Mouse (Mus musculus) left cerebral cortex, postnatal 25 days (tissue): ENCODE results near the gene Adprh. TPM values are rescaled to one million over a fixed set of nuclear protein-coding genes. Genes with fewer than 3 reads are reported as not detected.
A peak's percentile ranks its signal among the peaks of the same experiment; 100 is the strongest.
"Not testable (repeated sequence)": the region's sequence is repeated elsewhere in the genome, so short reads cannot be mapped to it uniquely, and the experiment has no call there.

Experiments used
- DNase-seq, 2 experiments: peaks; one replicate each; pipeline ENCODE4 v3.0.0; 2022; ENCODE audit warnings: low spot score in 2 of 2, mixed read lengths in 1 of 2
- intact Hi-C: fragments of 180-260 bp; cut with DNase I; formaldehyde crosslinking; loops from one replicate; pipeline ENCODE4 v1.15.1; 2025
- total RNA-seq, 2 experiments: library from RNA; stranded (reverse); gene quantifications; 2 replicates each; pipeline ENCODE4 v1.2.3; 2021

Gene Adprh
- total RNA-seq, 2 experiments from 2014 or later, result 58.3 to 61.1 TPM

GRCm38 (mm10) chr16:38446141-38446540, 6.4 kb downstream of the Adprh start:
- DNase-seq, intact Hi-C loops: not testable (repeated sequence)

- intact Hi-C loops, result no loop called here
Observed at GRCm38 (mm10) chr16:38445576-38445975, 6.9 kb downstream of the Adprh start.

GRCm38 (mm10) chr16:38445046-38445445, 7.5 kb downstream of the Adprh start:
- intact Hi-C loops, result no loop called here
- no peak for DNase-seq

More at GRCm38 (mm10) chr16:38445576-38445975, 6.9 kb downstream of the Adprh start:
- DNase-seq, result no peak

- intact Hi-C loops, result no loop called here
- DNase-seq, result no peak
Observed at GRCm38 (mm10) chr16:38443721-38444464, 8.6 kb downstream of the Adprh start.

- no peak for DNase-seq
- intact Hi-C loops, result no loop called here
Observed at GRCm38 (mm10) chr16:38442216-38442615, 10.3 kb downstream of the Adprh start.

GRCm38 (mm10) chr16:38441611-38442010, 10.9 kb downstream of the Adprh start:
- no peak for DNase-seq
- intact Hi-C loops, result no loop called here

GRCm38 (mm10) chr16:38440403-38440802, 12.1 kb downstream of the Adprh start:
- intact Hi-C loops, result no loop called here
- no peak for DNase-seq

- intact Hi-C loops, result loop anchor here (2.0 kb wide), 1 partner anchor 70 kb away; no protein-coding TSS in a partner anchor
- DNase-seq, result peak in 1 of 2 experiments; percentile 64
Observed at GRCm38 (mm10) chr16:38439190-38439589, 13.3 kb downstream of the Adprh start.

GRCm38 (mm10) chr16:38434295-38434795, 18.2 kb downstream of the Adprh start:
- intact Hi-C loops, result no loop called here
- DNase-seq, result no peak

- intact Hi-C loops, result no loop called here
- no peak for DNase-seq
Observed at GRCm38 (mm10) chr16:38433514-38433913, 19.0 kb downstream of the Adprh start.

- intact Hi-C loops, result no loop called here
- DNase-seq, result no peak
Observed at GRCm38 (mm10) chr16:38432498-38433425, 19.7 kb downstream of the Adprh start, which contains the start of gene Pla1a. Pla1a (minus strand) TSS chr16:38433145.

GRCm38 (mm10) chr16:38431446-38432185, 20.9 kb downstream of the Adprh start:
- intact Hi-C loops, result no loop called here
- DNase-seq, result no peak

GRCm38 (mm10) chr16:38425799-38426198, 26.7 kb downstream of the Adprh start:
- no peak for DNase-seq
- intact Hi-C loops, result no loop called here

GRCm38 (mm10) chr16:38425374-38425773, 27.1 kb downstream of the Adprh start:
- intact Hi-C loops, result no loop called here
- no peak for DNase-seq

- intact Hi-C loops, result no loop called here
- no peak for DNase-seq
Observed at GRCm38 (mm10) chr16:38414953-38415352, 37.5 kb downstream of the Adprh start.

- intact Hi-C loops, result no loop called here
- DNase-seq, result no peak
Observed at GRCm38 (mm10) chr16:38408416-38408815, 44.1 kb downstream of the Adprh start.

- DNase-seq, result no peak
Observed at GRCm38 (mm10) chr16:38407584-38407983, 44.9 kb downstream of the Adprh start.

GRCm38 (mm10) chr16:38406708-38407107, 45.8 kb downstream of the Adprh start:
- intact Hi-C loops, result no loop called here
- no peak for DNase-seq

More at GRCm38 (mm10) chr16:38407584-38407983, 44.9 kb downstream of the Adprh start:
- intact Hi-C loops, result no loop called here

- intact Hi-C loops, result no loop called here
- no peak for DNase-seq
Observed at GRCm38 (mm10) chr16:38406293-38406692, 46.2 kb downstream of the Adprh start.

GRCm38 (mm10) chr16:38403639-38404038, 48.9 kb downstream of the Adprh start:
- DNase-seq, result no peak
- intact Hi-C loops, result no loop called here
